Mouse (Mus musculus): ENCODE measurements at regions not wholly inside any gene's neighbourhood (a gene's known extent, or its start where the extent isn't known, plus 50 kb on each side); places are given as distances from the start of the nearest gene placed in this dataset.
A peak's percentile ranks its signal among the peaks of the same experiment; 100 is the strongest.
"Not testable (repeated sequence)": the region's sequence is repeated elsewhere in the genome, so short reads cannot be mapped to it uniquely, and the experiment has no call there.

DNA sequence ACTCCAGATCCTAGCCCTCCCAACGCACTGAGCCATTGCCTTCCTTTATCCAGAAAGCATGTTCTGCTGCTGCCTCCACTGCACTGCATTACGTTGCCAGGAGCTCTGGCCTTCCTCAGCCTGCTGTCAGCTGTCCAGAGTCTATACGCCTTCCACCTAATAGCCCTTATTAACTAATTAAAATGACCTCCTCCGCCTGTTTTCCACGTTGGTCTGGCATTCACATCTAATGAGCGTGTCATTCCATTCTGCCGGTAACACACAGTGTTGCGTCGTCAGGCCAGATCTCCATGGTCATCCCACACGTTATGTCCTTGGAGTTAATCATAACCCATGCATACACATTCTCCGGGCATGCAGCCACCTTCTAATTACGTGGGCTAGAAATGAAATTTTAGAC, 56.7 kb upstream of the Med4 start:
- peak; percentile 54 to 68 for DNase-seq

DNA sequence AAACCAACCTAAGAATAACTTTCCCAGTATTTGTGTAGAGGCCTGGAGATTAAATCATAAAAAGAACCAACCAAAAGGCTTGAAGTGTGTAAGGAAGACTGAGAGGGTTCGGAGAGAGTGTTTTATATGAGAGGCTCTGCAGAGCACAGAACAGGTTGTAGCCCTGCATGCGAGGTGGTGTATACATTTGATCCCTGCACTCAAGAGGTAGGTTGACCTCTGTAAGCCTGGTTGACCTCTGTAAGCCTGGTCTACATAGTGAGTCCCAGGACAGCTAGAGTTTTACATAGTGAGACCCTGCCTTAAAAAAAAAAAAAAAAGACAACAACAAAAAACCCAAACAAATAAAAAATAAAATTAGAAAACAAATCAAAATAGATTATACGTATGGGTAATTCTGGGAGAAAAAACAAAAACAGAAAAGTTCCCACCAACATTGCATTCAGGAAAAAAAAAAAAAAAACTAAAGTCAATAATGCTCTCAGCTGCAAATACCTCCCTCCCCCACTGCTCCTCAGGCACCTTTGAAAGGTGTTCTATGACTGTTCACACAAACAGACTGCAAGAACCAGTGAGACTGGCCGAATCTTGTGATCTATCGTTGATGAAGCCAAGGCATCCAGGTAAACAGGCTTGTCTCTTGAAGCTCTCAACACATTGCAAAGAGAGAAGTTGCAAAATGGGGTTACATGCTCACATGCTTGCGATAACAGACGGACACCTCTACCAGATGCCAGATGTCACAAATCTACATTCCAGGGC, 57.3 kb upstream of the Med4 start:
- no peak for DNase-seq

DNA sequence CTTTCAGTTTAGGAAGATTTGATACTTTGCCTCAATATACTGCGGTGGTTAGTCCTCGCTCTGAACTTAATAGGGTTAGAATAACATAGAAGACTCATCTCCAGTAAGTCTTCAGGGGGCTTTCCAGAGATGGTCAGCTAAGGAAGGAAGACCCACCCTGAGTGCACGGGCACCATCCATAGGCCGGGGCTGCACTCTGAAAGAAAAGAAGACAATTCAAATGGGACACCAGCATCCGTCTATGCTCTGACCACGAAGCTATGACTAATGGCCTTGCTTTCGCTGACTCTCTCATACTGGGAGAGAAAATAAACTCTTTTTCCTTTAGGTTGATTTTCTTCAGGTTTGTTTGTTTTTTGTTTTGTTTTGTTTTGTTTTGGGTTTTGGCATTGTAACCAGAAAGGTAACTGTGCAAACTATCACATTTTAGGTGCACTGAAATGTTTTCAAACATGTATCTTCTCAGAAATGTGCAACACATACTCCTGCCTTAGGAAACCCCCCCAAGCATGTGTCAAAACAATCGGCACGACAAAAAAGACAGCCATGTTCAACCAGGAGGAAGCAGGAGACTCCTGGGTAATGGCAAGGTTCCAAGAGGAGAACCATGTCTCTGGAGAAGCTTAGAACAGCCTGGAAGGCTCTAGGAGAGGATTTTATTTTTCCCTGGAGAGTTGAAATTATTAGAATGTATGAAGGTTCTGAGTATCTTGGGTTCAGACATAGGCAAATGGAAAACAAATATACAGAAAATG, 58.4 kb upstream of the Med4 start:
- no peak for DNase-seq

DNA sequence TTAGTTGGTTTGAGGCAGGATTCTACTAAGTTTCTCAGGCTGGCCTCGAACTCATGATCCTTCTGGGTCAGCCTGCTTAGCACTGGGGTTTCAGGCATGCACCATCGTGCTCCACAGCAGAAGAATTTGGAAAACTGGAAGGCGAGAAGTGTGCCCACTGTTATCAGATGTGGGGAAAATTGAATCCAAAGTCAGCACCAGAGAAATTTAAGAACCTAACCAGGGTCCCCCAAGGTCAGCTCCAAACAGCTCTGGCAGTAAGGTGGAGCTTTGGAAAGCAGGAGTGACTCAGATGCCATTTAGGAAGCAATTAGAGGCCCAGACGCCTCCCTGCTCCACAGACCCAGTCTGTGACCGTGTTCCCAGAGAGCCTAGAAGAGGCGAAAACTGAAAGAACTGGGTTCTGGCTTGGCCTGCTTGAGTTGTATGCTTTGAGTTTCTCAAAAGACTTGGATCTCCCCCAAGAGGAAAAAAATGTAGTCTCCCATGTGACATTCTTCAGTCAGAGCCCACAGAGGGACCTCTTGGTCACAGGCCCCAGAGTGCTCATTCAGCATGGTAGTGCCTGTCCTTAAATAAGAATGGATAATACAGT, 59.8 kb upstream of the Med4 start:
- no peak for DNase-seq

DNA sequence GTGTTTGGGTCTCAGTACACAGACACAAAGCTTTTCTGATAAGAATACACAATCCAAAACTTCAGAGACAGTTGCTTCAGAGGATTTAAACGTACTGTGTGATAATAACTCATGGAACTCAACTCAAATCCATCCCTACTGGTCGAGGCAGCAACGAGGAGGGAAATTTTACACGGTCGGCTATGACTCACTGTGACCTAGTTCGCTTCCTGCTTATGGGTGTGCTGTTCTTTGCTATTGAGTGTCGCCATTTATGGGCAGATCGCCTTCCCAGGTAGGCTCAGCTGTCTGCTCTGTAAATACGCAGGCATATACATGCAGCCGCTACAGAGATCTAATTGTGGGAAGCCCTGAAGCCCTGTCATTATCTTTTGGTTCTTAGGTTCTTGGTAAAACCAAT, 60.7 kb upstream of the Med4 start:
- DNase-seq, result no peak

DNA sequence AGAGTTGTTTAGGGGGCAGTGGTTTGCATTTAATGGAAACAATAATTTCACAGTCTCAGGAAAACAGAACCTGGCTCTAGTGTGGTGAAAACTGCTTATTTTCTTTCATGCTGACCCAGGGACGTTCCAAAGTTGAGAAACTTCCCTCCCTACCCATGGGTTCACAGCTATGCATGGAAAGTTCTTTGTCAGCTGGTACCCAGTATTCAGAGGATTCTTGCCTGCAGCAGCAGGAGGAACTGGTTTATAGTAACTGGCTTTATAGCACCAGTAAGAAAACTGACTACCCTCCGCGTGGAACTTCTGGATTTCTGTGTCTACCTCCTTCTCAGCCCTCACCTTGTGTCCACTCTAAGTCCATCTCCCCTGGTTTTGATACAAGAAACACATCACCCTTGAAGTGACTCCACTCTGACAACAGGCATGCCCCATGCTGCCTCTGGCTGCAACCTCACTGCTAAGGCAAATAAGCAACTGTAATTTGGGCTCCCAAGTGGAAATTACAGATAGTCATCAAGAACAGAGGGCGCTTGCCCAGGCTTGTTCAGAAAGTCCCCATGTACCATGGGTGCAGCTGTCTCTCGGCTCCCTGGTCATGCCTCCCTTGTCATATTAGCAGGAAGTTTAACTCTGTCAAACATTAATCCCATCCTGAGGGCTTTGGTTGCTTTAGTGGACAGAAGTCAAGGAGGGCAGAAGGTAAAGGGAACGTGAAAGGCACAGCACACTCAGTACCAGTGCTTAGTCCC, 60.6 kb upstream of the Itm2b start:
- DNase-seq, result no peak

DNA sequence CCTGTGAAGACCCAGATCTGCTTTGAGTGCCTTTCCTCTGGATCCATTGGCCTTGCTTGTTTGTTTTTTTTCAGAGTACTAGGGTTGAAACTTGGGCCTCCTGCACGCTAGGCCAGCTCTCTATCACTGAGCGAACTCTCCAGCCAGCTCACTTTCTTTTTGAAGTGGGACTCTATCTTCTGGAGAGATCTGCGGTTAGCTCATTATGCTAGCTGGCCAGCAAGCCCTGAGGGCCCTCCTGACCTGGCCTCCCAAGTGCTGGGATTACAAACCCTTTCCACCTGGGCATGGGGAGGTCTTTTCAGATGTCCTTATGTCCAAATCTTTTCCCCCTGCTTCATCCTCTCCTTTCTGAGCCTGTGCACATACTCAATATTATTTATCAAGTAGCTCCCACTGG, 59.6 kb upstream of the Itm2b start:
- DNase-seq, result no peak

DNA sequence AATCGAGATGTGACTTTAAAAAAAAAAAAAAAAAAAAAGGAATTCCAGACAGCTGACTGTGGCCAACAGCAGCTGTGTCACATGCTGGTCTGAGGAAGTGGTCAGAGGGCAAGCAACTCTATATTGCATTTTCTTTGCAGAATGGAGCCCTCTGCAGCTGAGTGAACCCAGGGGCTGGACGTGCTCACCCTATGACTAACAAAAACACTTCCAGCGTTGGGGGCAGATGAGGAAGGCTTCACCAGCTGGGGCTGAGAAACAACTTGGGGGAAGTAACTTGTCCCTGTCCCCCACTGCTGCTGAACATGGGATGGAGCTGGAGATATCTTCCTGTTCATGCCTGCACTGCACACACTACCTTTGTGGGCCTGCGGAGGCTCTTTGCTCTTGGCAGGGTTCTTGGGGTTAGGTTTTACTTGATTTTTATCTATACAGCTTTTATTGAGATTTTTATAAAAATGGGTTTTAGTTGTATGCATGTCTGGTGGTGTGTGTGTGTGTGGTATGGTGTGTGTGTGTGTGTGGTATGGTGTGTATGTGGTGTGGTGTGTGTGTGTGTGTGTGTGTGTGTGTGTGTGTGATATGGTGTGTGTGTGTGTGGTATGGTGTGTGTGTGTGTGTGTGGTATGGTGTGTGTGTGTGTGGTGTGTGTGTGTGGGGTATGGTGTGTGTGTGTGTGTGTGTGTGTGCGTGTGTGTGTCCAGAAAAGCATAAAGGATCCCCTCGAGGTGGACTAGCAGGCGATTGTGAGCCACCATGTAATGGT, 57.0 kb upstream of the Itm2b start:
- no peak for DNase-seq

DNA sequence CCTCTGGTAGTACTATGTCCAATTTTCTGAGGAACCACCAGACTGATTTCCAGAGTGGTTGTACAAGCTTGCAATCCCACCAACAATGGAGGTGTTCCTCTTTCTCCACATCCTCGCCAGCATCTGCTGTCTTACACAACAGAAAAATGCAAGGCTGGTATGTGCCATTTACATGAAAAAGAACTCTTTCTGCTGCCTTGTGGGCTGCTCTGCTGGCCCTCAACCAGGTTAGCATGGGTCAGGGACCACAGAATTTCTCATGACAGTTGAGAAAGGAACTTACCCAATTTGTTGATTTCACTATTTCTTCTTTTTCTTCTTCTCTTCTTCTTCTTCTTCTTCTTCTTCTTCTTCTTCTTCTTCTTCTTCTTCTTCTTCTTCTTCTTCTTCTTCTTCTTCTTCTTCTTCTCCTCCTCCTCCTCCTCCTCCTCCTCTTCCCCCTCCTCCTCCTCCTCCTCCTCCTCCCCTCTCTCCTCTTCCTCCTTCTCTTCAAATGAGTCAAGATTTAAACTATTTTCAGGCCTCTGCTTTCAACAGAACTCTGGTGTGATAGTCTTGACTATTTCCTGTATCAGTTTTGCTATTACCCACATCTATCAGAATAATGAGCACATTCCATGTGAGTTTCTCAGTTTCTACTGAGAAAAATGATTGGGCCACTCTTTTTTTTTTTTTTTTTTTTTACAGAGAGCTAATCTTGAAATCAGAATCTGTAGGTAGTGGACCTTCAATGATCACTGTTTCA, 56.3 kb upstream of the Itm2b start:
- not testable (repeated sequence) for DNase-seq

DNA sequence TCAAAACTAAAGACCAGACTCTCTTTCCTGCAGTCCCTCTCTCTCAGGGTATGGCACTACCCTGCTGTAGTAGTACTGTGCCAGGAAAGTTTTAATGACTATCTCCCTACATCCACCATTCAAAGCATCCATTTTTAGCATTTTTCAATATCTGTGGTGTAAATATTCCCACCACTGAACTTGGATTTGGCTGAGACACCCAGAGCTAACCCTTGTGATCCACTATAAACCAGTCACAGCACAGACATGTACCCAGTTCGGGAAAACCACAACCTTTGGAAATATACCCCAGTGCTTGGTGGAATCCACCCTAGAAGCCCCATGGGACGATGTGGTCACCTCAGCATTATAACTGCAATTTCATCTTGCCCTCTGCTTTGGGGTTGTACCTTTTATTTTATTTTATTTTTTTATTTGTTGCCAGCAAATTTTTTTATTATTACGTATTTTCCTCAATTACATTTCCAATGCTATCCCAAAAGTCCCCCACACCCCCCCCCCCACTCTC, 54.8 kb upstream of the Itm2b start:
- DNase-seq, result no peak

DNA sequence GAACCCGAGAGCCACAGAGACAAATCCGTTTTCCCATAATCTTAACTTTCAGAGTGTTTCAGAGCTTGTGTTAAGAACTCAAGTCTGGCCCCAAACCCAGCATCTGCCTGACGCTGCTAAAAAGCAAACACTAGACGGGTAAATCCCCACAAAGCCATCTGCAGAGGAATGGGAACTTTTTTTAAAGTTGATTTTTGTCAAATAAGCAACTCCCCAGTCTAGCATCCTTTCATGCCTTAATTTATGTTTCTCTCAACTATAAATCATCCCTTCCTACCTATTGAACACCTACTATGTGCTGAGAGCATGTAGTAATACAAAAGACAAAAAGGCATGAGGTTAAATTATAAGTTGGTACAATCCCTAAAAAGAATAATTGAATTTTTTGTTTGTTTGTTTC, 50.8 kb upstream of the Itm2b start:
- DNase-seq, result no peak

All from cerebellum, postnatal 14 days (tissue).